Mouse (Mus musculus) ES-Bruce4 (cell line): ENCODE measurements around the gene Ipcef1. TPM values are rescaled to one million over a fixed set of nuclear protein-coding genes. Genes with fewer than 3 reads are reported as not detected.

Experiments used
- H3K27ac ChIP-seq: 2 replicates; pipeline ENCODE4 v1.5.1; 2012; ENCODE audit warnings: low read length, inconsistent platforms; ENCODE audit not compliant: insufficient read depth
- H3K27me3 ChIP-seq: 2 replicates; pipeline ENCODE4 v1.6.1; 2012; ENCODE audit warnings: mild to moderate bottlenecking, low read length, inconsistent platforms; ENCODE audit not compliant: control insufficient read depth, poor library complexity, insufficient read depth, severe bottlenecking
- H3K36me3 ChIP-seq: 2 replicates; pipeline ENCODE4 v1.6.1; 2012; ENCODE audit warnings: inconsistent platforms, mild to moderate bottlenecking, low read length, moderate library complexity; ENCODE audit not compliant: control insufficient read depth, poor library complexity, insufficient read depth, severe bottlenecking
- H3K4me1 ChIP-seq: one replicate; pipeline ENCODE4 v1.8.1; 2011; ENCODE audit warnings: low read length; ENCODE audit not compliant: control insufficient read depth, insufficient read depth
- H3K4me3 ChIP-seq: 2 replicates; pipeline ENCODE4 v1.5.1; 2011; ENCODE audit warnings: low read depth, mild to moderate bottlenecking, low read length
- H3K9ac ChIP-seq: 2 replicates; pipeline ENCODE4 v1.6.1; 2012; ENCODE audit warnings: low read depth, mild to moderate bottlenecking, inconsistent platforms; ENCODE audit not compliant: poor library complexity, severe bottlenecking
- H3K9me3 ChIP-seq: replicated peaks from 2 replicates; pipeline ENCODE4 v1.6.1; 2012; ENCODE audit warnings: mild to moderate bottlenecking, low read length, inconsistent platforms; ENCODE audit not compliant: control insufficient read depth, poor library complexity, insufficient read depth, severe bottlenecking
- CTCF ChIP-seq: IDR thresholded peaks from one replicate; pipeline ENCODE4 v1.8.1; 2011; ENCODE audit warnings: low read depth, low read length
- EP300 ChIP-seq: IDR thresholded peaks from 2 replicates; pipeline ENCODE4 v1.6.1; 2011; ENCODE audit warnings: low read depth, low read length; ENCODE audit not compliant: insufficient read depth
- POLR2A ChIP-seq: IDR thresholded peaks from one replicate; pipeline ENCODE4 v1.8.1; 2011; ENCODE audit warnings: low read length; ENCODE audit not compliant: insufficient read depth
- polyA plus RNA-seq: library from polyadenylated mRNA; stranded (reverse); fragments of >200 nt; gene quantifications from 2 replicates; pipeline ENCODE4 v1.2.4, GENCODE M21; 2011; ENCODE audit warnings: low read depth; ENCODE audit not compliant: missing spikeins, insufficient read depth, insufficient read length

Ipcef1 gene
- polyA plus RNA-seq, 1 experiment, result not detected

DNA sequence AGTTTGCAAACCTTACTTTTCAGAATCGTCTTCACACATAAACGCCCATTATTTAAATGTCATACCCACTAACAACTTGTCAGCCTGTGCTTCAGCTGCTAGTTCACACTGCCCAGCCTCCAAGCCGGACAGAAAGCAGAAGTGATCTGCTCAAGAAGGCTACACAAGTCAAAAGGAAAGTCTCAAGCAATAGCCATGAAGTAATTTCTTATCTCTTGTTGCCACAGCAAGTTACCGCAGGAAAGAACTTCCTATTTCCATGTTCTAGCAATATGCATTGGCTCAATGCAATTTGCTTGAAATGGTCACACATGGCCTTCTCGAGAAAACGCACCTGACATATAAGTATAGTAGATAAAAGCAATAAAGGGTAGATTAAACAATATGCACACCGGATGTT lies 10.7 kb upstream of the Ipcef1 start:
- H3K27me3 ChIP-seq, result no peaks in the 10 kb centered on the region
- no peak overlapping the region for H3K9ac ChIP-seq

DNA sequence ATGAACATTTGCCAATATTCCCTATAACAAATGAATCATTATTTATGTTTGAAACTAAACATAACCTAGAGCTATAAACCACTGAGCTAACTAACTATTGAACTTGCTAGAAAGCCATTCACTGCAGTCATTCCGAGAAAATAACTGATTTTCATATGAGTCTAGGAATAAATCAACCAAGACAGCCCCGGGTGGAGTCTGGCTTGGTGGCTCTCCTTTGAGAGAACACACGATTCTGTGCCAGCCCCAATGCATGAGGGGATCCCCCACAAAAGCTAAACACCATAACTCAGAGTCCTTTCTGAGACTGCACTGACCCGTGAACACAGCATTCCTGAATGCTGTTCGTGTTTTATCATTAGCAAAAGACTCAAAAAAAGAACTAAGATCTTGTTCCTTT lies 8.0 kb upstream of the Ipcef1 start:
- H3K4me3 ChIP-seq, result no peak overlapping the region
- H3K4me1 ChIP-seq, result no peaks in the 10 kb centered on the region
- no peak overlapping the region for H3K27ac ChIP-seq
- TF ChIP-seq POLR2A (no peak), EP300 (no peak)
- H3K36me3 ChIP-seq, result no peaks in the 10 kb centered on the region
- H3K27me3 ChIP-seq, result no peaks in the 10 kb centered on the region
- no peaks in the 10 kb centered on the region; the same call in 1 of the 2 replicates for H3K9me3 ChIP-seq
- no peak overlapping the region for H3K9ac ChIP-seq

More for the DNA sequence above, 10.7 kb upstream of the Ipcef1 start:
- no peak for TF ChIP-seq CTCF
- TF ChIP-seq EP300, result no peak
- TF ChIP-seq POLR2A, result no peak
- Histone ChIP-seq H3K4me3 (no peak overlapping the region), H3K9me3 (no peaks in the 10 kb centered on the region; the same call in 1 of the 2 replicates), H3K36me3 (no peaks in the 10 kb centered on the region), H3K27ac (no peak overlapping the region), H3K4me1 (no peaks in the 10 kb centered on the region)

DNA sequence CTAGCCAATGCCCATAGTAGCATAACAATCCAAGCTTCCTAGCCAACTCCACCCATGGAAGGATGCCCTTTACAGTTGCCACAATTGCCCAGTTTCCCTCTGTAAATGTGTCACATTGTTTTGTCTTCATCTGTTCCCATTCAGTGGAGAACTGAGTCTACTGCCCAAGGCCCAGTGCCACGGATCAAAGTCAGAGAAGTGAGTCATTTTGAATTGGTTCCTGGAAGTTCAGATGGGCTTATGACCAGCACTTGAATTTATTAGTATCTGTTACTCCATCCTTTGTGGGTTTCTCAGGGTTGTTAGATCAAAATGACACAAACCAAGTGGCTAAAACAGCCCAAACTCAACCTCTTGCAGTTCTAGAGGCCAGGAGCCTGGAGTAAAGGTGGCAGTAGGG lies 5.3 kb upstream of the Ipcef1 start:
- no peak overlapping the region for H3K27ac ChIP-seq
- TF ChIP-seq POLR2A (no peak), CTCF (no peak), EP300 (no peak)
- H3K4me1 ChIP-seq, result no peaks in the 10 kb centered on the region
- H3K36me3 ChIP-seq, result no peaks in the 10 kb centered on the region
- H3K4me3 ChIP-seq, result no peak overlapping the region
- no peak overlapping the region for H3K9ac ChIP-seq
- H3K27me3 ChIP-seq, result no peaks in the 10 kb centered on the region
- no peaks in the 10 kb centered on the region for H3K9me3 ChIP-seq

DNA sequence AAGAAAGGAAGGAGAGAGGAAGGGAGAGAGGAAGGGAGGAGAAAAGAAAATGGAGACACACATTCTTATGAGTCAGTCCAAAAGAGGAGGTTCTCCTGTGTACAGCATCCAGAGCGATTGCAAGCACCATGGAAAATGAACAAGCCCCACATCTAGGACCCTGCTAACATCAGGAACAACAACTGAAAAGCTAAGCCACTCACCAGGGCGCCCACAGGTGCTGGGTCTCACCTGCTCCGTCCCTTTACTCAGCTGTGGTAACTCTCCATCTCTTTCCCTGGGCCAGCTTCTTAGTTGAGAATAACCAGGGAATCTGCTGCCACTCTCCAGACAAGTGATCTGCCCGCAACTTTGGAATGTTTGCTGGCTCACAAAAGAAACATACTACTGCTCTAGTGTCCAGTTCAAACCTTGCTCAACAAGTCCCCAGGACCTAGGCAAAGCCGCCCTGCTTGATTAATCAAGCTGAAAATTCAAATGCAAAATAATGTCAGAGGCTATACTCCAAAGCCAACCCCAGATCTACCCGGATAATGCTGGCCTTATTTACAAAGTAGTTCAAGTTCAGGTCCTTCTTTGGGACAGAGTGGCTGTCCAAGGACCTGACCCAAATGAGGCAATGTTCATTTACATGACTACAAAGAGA lies 2.4 kb upstream of the Ipcef1 start:
- H3K27me3 ChIP-seq, result no peaks in the 10 kb centered on the region
- H3K27ac ChIP-seq, result no peak overlapping the region
- H3K9me3 ChIP-seq, result no peaks in the 10 kb centered on the region
- no peak overlapping the region for H3K9ac ChIP-seq
- no peaks in the 10 kb centered on the region for H3K4me1 ChIP-seq
- TF ChIP-seq EP300, result no peak
- TF ChIP-seq CTCF, result no peak
- TF ChIP-seq POLR2A, result no peak
- no peaks in the 10 kb centered on the region for H3K36me3 ChIP-seq
- no peak overlapping the region for H3K4me3 ChIP-seq

DNA sequence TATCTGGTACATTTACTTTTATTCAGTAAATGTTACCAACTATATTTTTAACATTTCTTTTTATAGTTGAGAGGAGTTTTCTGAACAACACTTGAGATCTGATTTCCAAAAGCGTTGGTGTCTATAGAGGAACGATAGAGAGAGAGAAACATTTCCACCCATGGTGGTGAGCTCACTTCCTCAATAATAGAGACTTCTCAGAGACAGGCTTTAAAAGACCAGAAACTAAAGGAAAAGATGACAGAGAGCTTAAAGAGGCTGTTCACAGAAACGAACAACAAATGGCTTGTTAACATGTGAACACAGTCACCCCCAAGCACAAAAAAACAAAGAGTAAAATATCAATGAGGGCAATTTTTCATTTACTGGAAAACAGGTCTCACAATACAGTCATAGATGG lies 2.4 kb downstream of the Ipcef1 start:
- no peak overlapping the region for H3K27ac ChIP-seq
- no peak overlapping the region for H3K9ac ChIP-seq
- H3K9me3 ChIP-seq, result no peaks in the 10 kb centered on the region
- H3K36me3 ChIP-seq, result no peaks in the 10 kb centered on the region
- no peak overlapping the region for H3K4me3 ChIP-seq
- no peaks in the 10 kb centered on the region for H3K4me1 ChIP-seq
- no peaks in the 10 kb centered on the region for H3K27me3 ChIP-seq
- TF ChIP-seq POLR2A (no peak), EP300 (no peak), CTCF (no peak)

DNA sequence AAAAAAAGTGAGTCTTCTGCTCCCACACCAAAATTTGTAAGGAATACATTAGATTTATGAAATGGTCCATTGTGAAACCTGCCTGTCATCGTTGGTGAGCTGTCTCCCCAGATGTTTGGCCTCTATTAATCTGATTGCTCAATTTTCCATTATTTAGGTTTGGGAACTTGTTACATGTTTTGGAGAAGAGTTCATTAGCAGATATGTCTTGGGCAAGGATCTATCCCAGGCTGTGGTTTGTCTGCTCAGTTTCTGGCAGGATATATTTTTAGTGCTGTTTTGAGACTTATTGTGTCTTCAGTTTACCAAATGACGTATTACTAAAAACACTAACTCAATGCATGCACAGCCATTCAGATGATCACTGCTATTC lies 4.4 kb downstream of the Ipcef1 start:
- Histone ChIP-seq H3K27ac (no peak overlapping the region), H3K36me3 (no peaks in the 10 kb centered on the region), H3K9ac (no peak overlapping the region), H3K4me1 (no peaks in the 10 kb centered on the region), H3K27me3 (no peaks in the 10 kb centered on the region), H3K9me3 (no peaks in the 10 kb centered on the region), H3K4me3 (no peak overlapping the region)
- TF ChIP-seq EP300 (no peak), POLR2A (no peak), CTCF (no peak)
